Mouse (Mus musculus) cerebellum, adult 11 months (tissue): Measurements from ENCODE around the gene Egln1.

Experiments
- DNase-seq: peaks from one replicate; pipeline ENCODE4 v3.0.0; 2022

Egln1 gene

GRCm38 (mm10) chr8:124898251-124898905, 50.7 kb downstream of the Egln1 start:
- no peak for DNase-seq

- DNase-seq, result peak; percentile 97
Measured at GRCm38 (mm10) chr8:124897386-124898250, 51.5 kb downstream of the Egln1 start, which contains the start of the genes Exoc8 and Sprtn. TSS of gene Exoc8 (minus strand) at chr8:124897705. TSS of gene Sprtn (plus strand) at chr8:124897886.

- DNase-seq, result peak; percentile 74
Measured at GRCm38 (mm10) chr8:124896632-124897385, 52.3 kb downstream of the Egln1 start.

- no peak for DNase-seq
Measured at GRCm38 (mm10) chr8:124896010-124896631, 53.0 kb downstream of the Egln1 start.

GRCm38 (mm10) chr8:124892596-124892995, 56.5 kb downstream of the Egln1 start:
- no peak for DNase-seq

GRCm38 (mm10) chr8:124888385-124888784, 60.7 kb downstream of the Egln1 start:
- no peak for DNase-seq

- DNase-seq, result no peak
Measured at GRCm38 (mm10) chr8:124878946-124879526, 70.1 kb downstream of the Egln1 start.

GRCm38 (mm10) chr8:124878141-124878540, 71.0 kb downstream of the Egln1 start:
- no peak for DNase-seq

- no peak for DNase-seq
Measured at GRCm38 (mm10) chr8:124872690-124873089, 76.4 kb downstream of the Egln1 start.

- DNase-seq, result no peak
Measured at GRCm38 (mm10) chr8:124872081-124872480, 77.0 kb downstream of the Egln1 start.

- DNase-seq, result no peak
Measured at GRCm38 (mm10) chr8:124871474-124871873, 77.7 kb downstream of the Egln1 start.

- DNase-seq, result no peak
Measured at GRCm38 (mm10) chr8:124869708-124870107, 79.4 kb downstream of the Egln1 start.

GRCm38 (mm10) chr8:124867126-124867525, 82.0 kb downstream of the Egln1 start:
- no peak for DNase-seq

- DNase-seq, result no peak
Measured at GRCm38 (mm10) chr8:124866669-124867068, 82.5 kb downstream of the Egln1 start.

GRCm38 (mm10) chr8:124863729-124864128, 85.4 kb downstream of the Egln1 start:
- no peak for DNase-seq

- DNase-seq, result no peak
Measured at GRCm38 (mm10) chr8:124863163-124863677, 85.9 kb downstream of the Egln1 start.

GRCm38 (mm10) chr8:124862321-124863162, 86.6 kb downstream of the Egln1 start, which contains the start of the genes Gnpat and 2810004N23Rik:
TSS of gene Gnpat (plus strand) at chr8:124863033.
TSS of gene 2810004N23Rik (minus strand) at chr8:124863120.
- DNase-seq, result peak; percentile 88

- DNase-seq, result no peak
Measured at GRCm38 (mm10) chr8:124860188-124860587, 88.9 kb downstream of the Egln1 start.

- no peak for DNase-seq
Measured at GRCm38 (mm10) chr8:124859466-124859865, 89.7 kb downstream of the Egln1 start.
